Mouse (Mus musculus): ENCODE data around the gene Pxn. TPM values are rescaled to one million over a fixed set of nuclear protein-coding genes. Genes with fewer than 3 reads are reported as not detected.

Pxn gene
- polyA plus RNA-seq, 1 experiment from 2014 or later = 21.3 TPM

GRCm38 (mm10) chr5:115578922-115579321 is 72.4 kb downstream of the Pxn start:
- Histone ChIP-seq H3K9ac (replicated peaks) (no peak overlapping the region), H3K4me1 (no peaks in the 10 kb centered on the region), H3K27ac (replicated peaks) (no peak overlapping the region), H3K4me2 (no peak overlapping the region), H3K36me3 (peaks cover 95% of the 10 kb centered on the region), H3K4me3 (replicated peaks) (no peak overlapping the region), H3K9me3 (replicated peaks) (peaks cover 3% of the 10 kb centered on the region; the same call in 1 of the 2 replicates), H3K27me3 (replicated peaks) (no peaks in the 10 kb centered on the region)
- WGBS = 93% methylated on average over 14 of the region's 14 CpGs
- ATAC-seq (ENCODE audit: low FRiP score) = no peak

- Histone ChIP-seq H3K4me3 (replicated peaks) (no peak overlapping the region), H3K27me3 (replicated peaks) (no peaks in the 10 kb centered on the region), H3K27ac (replicated peaks) (no peak overlapping the region), H3K4me1 (no peaks in the 10 kb centered on the region), H3K4me2 (no peak overlapping the region), H3K9me3 (replicated peaks) (peaks cover 3% of the 10 kb centered on the region; the same call in 1 of the 2 replicates), H3K36me3 (peaks cover 95% of the 10 kb centered on the region), H3K9ac (replicated peaks) (no peak overlapping the region)
- ATAC-seq (ENCODE audit: low FRiP score) = no peak
- 94% methylated on average over 5 of the region's 5 CpGs for WGBS
Observed at GRCm38 (mm10) chr5:115579363-115579762, 72.9 kb downstream of the Pxn start.

GRCm38 (mm10) chr5:115580229-115581001 is 73.9 kb downstream of the Pxn start:
- Histone ChIP-seq H3K4me3 (replicated peaks) (no peak overlapping the region), H3K4me1 (no peaks in the 10 kb centered on the region), H3K9me3 (replicated peaks) (peaks cover 3% of the 10 kb centered on the region; the same call in 1 of the 2 replicates), H3K27ac (replicated peaks) (no peak overlapping the region), H3K4me2 (no peak overlapping the region), H3K9ac (replicated peaks) (no peak overlapping the region), H3K36me3 (peaks cover 95% of the 10 kb centered on the region), H3K27me3 (replicated peaks) (no peaks in the 10 kb centered on the region)
- 94% methylated on average over 14 of the region's 14 CpGs for WGBS
- no peak for ATAC-seq (ENCODE audit: low FRiP score)

- ATAC-seq (ENCODE audit: low FRiP score) = no peak
- H3K4me1 ChIP-seq = no peaks in the 10 kb centered on the region
Observed at GRCm38 (mm10) chr5:115581662-115582061, 75.2 kb downstream of the Pxn start.

GRCm38 (mm10) chr5:115585616-115586015 is 79.1 kb downstream of the Pxn start:
- H3K27ac ChIP-seq (replicated peaks) = no peak overlapping the region
- peaks cover 95% of the 10 kb centered on the region for H3K36me3 ChIP-seq
- no peak overlapping the region for H3K4me2 ChIP-seq
- peaks cover 3% of the 10 kb centered on the region; the same call in 1 of the 2 replicates for H3K9me3 ChIP-seq (replicated peaks)
- no peak overlapping the region for H3K4me3 ChIP-seq (replicated peaks)
- ATAC-seq (ENCODE audit: low FRiP score) = no peak
- WGBS = 93% methylated on average over 12 of the region's 12 CpGs
- H3K4me1 ChIP-seq = no peaks in the 10 kb centered on the region
- no peak overlapping the region for H3K9ac ChIP-seq (replicated peaks)
- no peaks in the 10 kb centered on the region for H3K27me3 ChIP-seq (replicated peaks)

More at GRCm38 (mm10) chr5:115581662-115582061, 75.2 kb downstream of the Pxn start:
- H3K9me3 ChIP-seq (replicated peaks) = peaks cover 3% of the 10 kb centered on the region; the same call in 1 of the 2 replicates
- no peak overlapping the region for H3K27ac ChIP-seq (replicated peaks)
- peaks cover 97% of the 10 kb centered on the region for H3K36me3 ChIP-seq
- H3K4me3 ChIP-seq (replicated peaks) = no peak overlapping the region
- no peaks in the 10 kb centered on the region for H3K27me3 ChIP-seq (replicated peaks)
- no peak overlapping the region for H3K9ac ChIP-seq (replicated peaks)
- no peak overlapping the region for H3K4me2 ChIP-seq
- 94% methylated on average over 9 of the region's 9 CpGs for WGBS

GRCm38 (mm10) chr5:115586166-115586565 is 79.7 kb downstream of the Pxn start:
- no peak overlapping the region for H3K9ac ChIP-seq (replicated peaks)
- no peak overlapping the region for H3K4me3 ChIP-seq (replicated peaks)
- H3K4me1 ChIP-seq = no peaks in the 10 kb centered on the region
- no peak for ATAC-seq (ENCODE audit: low FRiP score)
- peaks cover 95% of the 10 kb centered on the region for H3K36me3 ChIP-seq
- H3K27ac ChIP-seq (replicated peaks) = no peak overlapping the region
- peaks cover 3% of the 10 kb centered on the region; the same call in 1 of the 2 replicates for H3K9me3 ChIP-seq (replicated peaks)
- no peaks in the 10 kb centered on the region for H3K27me3 ChIP-seq (replicated peaks)
- no peak overlapping the region for H3K4me2 ChIP-seq
- WGBS = 68% methylated on average over 15 of the region's 15 CpGs

- 94% methylated on average over 2 of the region's 2 CpGs for WGBS
Observed at GRCm38 (mm10) chr5:115586780-115587179, 80.3 kb downstream of the Pxn start.

GRCm38 (mm10) chr5:115591028-115591427 is 84.6 kb downstream of the Pxn start:
- WGBS = 84% methylated on average over 11 of the region's 11 CpGs
- no peak overlapping the region for H3K4me2 ChIP-seq
- peaks cover 95% of the 10 kb centered on the region for H3K36me3 ChIP-seq
- H3K9ac ChIP-seq (replicated peaks) = no peak overlapping the region
- no peaks in the 10 kb centered on the region for H3K27me3 ChIP-seq (replicated peaks)
- H3K27ac ChIP-seq (replicated peaks) = no peak overlapping the region
- no peaks in the 10 kb centered on the region for H3K9me3 ChIP-seq (replicated peaks)
- no peak overlapping the region for H3K4me3 ChIP-seq (replicated peaks)
- no peaks in the 10 kb centered on the region for H3K4me1 ChIP-seq
- ATAC-seq (ENCODE audit: low FRiP score) = no peak

More at GRCm38 (mm10) chr5:115586780-115587179, 80.3 kb downstream of the Pxn start:
- ATAC-seq (ENCODE audit: low FRiP score) = no peak
- Histone ChIP-seq H3K4me3 (replicated peaks) (no peak overlapping the region), H3K27ac (replicated peaks) (no peak overlapping the region), H3K4me2 (no peak overlapping the region), H3K27me3 (replicated peaks) (no peaks in the 10 kb centered on the region), H3K36me3 (peaks cover 95% of the 10 kb centered on the region), H3K9ac (replicated peaks) (no peak overlapping the region), H3K9me3 (replicated peaks) (peaks cover 3% of the 10 kb centered on the region; the same call in 1 of the 2 replicates), H3K4me1 (no peaks in the 10 kb centered on the region)

GRCm38 (mm10) chr5:115591506-115591905 is 85.0 kb downstream of the Pxn start:
- no peak overlapping the region for H3K9ac ChIP-seq (replicated peaks)
- H3K4me1 ChIP-seq = no peaks in the 10 kb centered on the region
- peaks cover 95% of the 10 kb centered on the region for H3K36me3 ChIP-seq
- H3K4me2 ChIP-seq = no peak overlapping the region
- no peak overlapping the region for H3K27ac ChIP-seq (replicated peaks)
- no peak overlapping the region for H3K4me3 ChIP-seq (replicated peaks)
- H3K9me3 ChIP-seq (replicated peaks) = no peaks in the 10 kb centered on the region
- no peaks in the 10 kb centered on the region for H3K27me3 ChIP-seq (replicated peaks)
- no peak for ATAC-seq (ENCODE audit: low FRiP score)
- 91% methylated on average over 2 of the region's 2 CpGs for WGBS

- no peaks in the 10 kb centered on the region for H3K27me3 ChIP-seq (replicated peaks)
Observed at GRCm38 (mm10) chr5:115603561-115603960, 97.1 kb downstream of the Pxn start.

More at GRCm38 (mm10) chr5:115603561-115603960, 97.1 kb downstream of the Pxn start:
- no peaks in the 10 kb centered on the region for H3K9me3 ChIP-seq (replicated peaks)
- H3K9ac ChIP-seq (replicated peaks) = no peak overlapping the region
- no peak overlapping the region for H3K27ac ChIP-seq (replicated peaks)
- no peak overlapping the region for H3K4me2 ChIP-seq
- H3K4me1 ChIP-seq = no peaks in the 10 kb centered on the region
- ATAC-seq (ENCODE audit: low FRiP score) = no peak
- H3K4me3 ChIP-seq (replicated peaks) = no peak overlapping the region
- 97% methylated on average over 6 of the region's 6 CpGs for WGBS
- peaks cover 88% of the 10 kb centered on the region for H3K36me3 ChIP-seq
